Mouse (Mus musculus) frontal cortex, postnatal 10 days (tissue): ENCODE results near the gene Smarca2.

ENCODE experiments used
- DNase-seq, 2 experiments: peaks; one replicate each; pipeline ENCODE4 v3.0.0; 2022; ENCODE audit warnings: low spot score in 2 of 2, mixed read lengths in 1 of 2

The Smarca2 gene

DNA sequence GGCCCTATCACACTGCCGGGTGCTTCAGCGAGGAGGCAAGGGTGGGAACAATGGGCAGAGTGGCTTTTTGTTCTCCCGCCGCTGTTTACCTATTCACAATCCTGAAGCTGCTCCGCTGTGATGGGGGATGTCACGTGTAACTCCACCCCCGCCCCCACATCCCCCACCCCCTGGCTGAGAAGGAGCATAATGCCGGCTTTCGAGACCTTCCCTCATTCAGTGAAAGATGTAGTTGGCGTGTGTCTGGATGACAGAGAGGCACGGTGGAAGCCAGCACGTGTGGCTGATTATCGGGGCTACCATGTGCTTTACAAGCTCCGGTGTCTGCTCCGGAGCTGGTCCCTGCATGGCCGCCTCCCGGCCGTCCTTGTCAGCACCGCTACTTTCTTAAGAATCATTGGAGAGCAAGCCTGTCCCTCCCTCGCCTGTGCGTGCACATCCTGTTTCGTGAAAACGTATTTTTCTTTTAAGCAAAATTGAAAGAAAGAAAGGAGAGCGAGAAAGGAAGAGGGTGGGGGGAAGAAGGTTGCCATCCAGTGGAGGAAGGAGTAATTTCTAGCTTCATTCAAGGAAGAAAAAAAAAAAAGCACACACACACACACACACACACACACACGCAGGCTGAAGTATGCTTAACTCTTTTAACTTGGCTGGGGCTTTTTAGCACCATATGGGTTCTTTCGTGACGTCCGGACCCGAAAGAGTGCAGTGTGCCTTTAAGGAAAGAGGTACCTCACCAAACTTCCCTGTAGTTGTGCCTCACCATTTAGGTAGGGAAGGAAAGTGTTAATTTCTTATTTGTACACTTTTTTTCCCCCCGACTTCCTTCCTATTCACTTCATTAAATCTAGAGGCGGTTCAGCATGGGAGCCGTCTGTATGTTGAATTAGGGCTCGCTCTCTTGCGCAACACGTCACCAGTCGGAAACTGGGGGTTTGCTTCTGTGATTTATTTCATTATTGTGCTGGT, 143.0 kb downstream of the Smarca2 start:
- peak; percentile 65 to 72 for DNase-seq

DNA sequence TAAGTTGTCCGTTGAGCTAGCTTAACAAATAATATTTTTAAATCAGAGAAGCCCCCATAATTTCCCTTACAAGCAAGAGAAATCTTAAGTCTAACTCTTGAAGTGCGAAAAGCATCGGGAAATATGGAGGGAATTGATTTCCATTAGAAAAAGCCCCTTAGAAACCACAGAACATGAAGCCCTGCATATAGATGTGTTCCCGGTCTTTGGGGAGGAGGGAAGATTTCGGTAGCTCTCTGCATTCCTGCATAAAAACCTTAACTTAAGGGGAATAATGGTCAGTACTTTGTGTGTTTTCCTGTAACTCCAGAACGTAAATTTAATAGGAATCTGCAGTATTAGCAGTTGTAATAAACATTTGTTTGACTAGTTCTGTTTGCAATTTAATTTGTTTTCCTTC, 143.8 kb downstream of the Smarca2 start:
- no peak for DNase-seq

DNA sequence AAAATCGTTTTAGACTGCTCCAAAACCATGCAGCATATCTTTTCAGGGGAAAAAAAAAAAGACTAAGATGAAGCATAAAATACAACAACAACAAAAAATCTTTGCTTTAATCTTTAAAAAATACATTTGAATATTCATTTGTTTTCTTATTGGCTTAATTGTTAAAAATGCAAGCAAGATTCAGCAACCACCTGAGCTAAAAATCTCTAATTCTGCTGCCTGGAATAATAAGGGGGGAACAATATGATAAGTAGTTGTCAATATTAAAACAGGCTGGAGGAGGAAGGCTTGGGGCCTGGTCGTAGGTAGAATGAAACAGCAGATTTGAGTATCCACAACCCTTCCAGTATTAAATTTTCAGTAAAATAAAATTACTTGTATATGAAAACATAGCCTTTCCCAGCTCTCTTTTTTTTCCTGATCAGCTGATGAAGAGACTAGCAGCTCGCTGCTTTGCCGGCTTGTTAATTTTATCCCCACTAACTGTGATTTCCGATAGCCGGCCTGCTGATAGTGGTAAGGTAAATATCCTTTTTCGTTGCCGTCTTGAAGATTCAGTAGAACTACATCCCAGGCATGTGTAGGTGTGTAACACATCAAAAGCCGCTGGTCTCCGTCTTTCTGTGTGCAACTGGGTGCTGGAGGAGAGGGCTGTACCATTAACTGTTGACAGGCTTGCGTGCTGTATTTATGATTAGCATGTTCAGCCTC, 144.7 kb downstream of the Smarca2 start:
- DNase-seq: no peak

DNA sequence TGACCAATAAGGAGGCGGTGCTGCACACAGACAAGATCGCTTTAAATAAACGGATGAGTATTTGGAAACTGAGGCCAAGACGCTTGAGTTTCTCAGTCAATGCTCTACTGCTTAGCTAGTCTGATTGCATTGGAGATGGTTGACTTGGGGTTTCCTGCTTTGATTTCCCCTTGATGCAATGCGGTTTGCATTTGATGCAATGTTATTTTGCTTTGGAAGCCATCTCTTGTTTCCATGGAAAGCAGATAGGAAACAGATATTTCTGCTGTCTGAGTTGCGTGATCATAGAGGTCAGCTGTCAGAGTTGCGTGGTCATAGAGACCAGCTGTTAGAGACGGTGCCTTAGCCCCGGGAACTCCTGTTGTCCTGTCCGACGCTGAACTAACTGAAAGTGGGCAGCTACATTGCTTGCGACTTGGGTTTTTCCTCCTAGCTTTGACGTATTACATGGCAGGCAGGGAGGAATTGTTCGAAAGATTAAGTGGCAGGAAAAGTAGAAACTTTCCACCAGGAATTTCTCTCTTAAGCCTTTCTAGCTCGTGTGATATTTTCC, 147.8 kb downstream of the Smarca2 start:
- DNase-seq: no peak

DNA sequence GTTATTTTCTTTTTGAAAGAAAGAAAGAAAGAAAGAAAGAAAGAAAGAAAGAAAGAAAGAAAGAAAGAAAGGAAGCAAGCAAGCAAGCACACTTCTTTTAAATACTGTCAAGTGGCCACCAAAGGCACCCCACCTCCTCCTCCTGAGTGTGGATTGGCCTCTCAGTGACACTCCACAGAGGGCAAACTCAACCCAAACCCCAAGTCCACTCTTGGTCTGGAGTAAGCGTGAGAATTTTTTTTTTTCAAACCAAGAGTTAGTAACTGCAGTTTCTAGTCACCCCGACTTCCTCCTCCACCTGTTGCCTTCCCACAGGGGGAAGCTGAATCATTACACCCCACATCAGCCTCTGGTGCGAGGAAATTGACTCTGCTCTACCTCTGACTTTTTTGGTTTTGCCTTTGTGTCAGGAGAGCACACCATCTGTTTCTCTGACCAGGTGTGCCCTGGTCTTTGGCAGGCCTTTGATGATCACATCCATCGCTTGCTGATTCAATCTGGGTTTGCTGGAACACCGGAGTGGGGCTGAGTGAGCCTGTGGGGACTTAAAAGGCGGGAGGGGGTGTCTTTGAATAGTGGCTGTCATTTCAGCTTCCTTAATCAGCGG, 148.5 kb downstream of the Smarca2 start:
- DNase-seq: no peak

DNA sequence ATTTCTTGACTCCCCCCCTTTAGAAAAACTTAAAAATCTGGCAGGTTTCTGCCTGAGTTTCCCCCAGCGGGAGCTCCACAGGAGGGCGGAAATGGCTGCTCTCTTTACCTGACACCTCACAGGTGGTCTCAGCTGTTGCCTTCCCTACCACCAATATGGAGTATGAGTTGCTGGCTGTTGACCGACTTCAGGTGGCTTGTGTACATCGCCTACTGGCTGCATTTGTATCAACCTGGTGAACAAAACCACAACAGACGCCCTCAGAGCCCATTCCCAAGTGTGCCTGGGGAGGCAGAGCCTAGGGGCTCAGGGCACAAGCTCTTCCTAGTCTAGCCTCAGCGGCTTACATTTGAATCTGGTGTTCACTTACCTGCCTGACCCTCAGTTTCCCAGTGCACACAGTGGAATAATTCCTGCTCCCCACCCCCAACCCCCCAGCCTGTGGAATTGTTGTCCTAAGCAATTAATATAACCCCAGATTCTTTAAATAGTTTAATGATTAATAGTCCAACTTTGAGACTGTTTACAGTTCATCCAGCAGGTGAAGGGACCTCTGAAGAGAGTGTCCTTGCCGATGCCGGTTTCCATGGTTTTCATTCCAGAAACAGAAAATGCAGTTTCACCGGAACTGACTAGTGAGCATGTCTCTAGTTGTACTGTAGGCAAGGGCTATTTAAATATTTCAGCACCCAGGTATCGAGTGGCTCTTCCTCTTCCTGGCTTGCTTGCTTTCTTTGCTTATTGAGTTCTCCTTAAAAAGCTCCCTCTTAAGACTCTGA, 149.4 kb downstream of the Smarca2 start:
- no peak for DNase-seq

DNA sequence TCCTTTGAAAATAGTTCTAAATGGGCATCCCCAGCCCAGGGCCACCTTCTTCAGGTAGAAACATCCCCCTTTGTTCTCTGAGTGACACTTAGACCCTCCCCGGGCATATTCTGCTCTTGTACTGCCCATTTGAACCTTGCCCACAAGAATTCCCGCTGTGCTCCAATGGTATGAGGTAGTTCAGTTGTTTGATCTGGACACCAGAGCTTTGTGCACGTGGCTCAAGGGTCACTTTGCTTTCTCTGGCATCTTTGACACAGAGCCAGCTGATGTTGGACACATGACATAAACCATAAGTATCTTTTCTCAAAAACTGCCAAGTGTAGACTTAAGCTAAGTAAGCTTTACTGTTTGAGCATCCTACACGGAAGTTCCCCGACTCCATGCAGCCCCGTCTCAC, 151.1 kb downstream of the Smarca2 start:
- DNase-seq: no peak

DNA sequence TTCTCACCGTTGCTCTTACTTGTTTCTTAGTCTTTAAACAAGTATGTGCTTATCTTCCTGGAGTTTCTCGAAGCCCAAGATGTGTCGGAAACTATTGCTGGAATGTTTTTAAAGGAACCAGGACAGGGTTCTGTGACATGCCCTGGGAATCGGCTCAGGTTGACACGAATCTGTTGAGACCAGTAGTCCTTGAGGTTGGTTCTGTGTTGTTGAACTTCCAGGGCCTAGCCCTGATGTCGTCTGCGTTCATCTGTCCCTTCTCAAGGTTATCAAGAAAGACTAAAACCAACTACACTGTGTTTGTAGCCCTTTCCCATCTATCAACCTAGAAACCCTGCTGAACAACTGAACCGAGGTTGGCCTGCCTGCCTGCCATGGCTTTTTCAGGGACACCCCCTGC, 151.5 kb downstream of the Smarca2 start:
- no peak for DNase-seq

DNA sequence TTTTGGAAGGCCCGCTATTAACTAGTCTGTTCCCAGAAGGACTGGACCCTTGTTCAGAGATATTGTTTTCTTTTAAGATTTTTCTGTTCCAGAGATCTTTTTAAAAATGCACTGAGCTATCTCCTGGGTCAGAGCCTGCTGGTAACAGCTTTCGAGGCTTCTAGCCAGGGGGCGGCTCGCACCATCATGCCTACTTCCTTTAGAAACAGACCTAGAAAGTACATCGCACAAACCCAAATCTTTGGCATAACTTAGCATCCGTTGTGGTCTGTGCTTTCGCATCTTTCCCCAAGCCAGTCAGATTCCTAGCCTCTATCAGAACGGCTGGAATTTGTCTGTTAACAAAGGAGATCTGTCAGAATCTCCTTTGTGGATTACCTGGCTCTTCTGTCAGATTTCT, 153.3 kb downstream of the Smarca2 start:
- DNase-seq: no peak

DNA sequence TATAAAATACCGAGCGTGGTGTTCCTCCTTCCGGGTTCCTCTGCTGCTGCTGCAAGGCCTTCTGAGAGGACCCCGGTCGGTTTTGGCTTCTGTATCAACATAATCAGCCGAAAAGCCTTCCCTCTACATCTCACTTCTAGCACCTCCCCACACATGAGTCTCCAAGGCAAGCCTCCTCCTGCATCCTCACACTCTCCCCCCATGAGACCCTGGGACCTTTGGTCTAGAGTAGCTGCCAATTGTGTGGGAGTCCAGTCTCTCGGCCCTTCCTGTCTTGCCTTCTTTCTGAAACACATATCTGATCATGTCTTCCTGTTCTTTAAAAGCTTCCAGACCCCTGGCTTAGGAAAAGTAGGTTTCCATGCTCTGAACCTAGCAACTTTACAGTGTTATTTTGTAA, 153.8 kb downstream of the Smarca2 start:
- no peak for DNase-seq

DNA sequence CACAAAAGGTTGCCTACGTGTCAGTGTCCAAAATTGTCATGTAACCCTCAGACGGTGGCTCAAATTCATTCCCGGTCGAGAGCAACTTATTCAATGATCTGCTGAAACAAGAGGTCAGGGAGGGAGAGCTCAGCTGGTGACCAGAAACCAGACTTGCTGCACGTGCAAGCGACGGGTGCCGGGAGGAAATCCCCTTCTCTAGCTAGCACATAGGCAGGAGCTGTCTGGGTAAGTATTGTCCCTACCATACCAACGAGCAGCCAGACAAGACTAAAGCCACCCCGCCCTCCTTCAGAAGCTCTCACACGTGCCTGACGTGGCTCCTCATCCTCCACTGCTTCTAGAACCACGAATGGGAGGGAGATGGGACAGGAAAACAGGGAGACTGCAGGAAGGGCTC, 154.4 kb downstream of the Smarca2 start:
- DNase-seq: no peak

DNA sequence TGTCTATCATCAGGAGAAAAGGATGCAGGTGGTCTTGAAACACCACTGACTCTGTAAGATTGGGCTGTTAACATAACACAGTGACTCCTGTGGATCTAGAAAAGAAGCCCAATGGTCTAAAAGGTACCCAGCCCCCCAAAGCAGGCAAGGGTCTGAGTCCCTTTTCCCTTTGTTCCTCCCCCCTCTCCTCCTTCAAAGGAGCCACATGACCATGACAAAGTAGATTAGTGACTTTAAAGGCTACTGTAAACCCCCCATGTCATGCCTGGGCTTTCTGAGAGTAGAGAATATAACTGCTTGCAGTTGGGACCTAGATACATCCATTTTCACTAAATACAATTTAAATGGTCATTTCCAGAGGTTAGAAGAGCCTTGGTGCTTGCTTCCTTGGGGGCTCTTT, 156.4 kb downstream of the Smarca2 start:
- DNase-seq: no peak

DNA sequence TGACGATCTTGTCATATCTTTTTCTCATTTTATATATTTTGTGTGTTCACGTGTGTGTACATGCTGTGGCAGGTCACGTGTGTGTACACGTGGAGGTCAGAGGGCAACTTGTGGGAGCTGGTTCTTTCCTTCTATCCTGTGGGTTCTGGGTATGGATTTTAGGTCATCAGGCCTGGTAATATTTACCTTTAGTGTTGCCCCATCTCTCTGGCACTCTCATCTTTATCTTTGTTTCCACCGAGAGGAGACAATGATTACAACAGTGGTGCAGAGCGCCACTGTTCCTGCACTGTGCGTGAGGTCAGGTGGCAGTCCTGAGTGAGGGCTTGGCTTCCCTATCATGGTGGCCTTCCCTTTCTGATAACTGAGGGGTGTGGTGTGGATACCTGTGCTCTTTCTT, 160.6 kb downstream of the Smarca2 start:
- no peak for DNase-seq

DNA sequence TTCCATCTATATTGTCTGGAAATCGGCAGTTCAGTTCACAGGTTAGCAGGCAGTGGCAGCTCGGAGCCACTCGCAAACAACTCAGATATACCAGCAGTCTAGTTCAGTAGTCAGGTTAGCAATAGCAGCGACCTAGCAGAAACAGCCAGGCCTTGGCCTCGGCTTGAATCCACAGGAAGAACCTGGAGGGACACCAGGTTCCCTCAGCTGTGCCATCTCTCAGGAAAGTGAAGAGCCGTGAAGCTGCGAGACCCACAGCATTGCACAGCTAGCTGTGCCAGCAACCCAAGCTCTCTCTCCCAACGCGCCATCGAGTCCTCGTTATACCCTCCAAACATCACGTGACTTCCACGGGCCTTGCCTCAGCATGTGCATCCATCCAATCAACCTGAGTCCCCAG, 162.6 kb downstream of the Smarca2 start:
- DNase-seq: no peak

DNA sequence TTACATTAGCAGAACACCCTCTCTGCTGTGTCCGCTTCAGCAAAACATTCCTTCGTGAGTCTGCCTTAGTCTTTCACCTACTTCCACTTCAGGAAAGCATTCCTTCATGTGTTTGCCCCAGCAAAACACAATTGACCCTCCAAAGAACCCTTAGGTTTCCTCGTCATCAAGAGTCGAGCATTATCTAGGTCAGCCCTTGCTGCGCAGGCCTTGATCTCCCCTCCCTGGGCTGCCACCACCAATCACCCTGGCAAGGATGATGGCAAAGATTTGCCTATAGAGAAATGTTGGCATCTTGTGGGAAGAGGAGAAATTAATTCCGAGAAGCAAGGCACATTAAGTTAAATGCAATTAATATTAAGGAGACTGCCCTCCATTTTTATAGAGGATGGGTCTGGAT, 163.1 kb downstream of the Smarca2 start:
- DNase-seq: no peak

DNA sequence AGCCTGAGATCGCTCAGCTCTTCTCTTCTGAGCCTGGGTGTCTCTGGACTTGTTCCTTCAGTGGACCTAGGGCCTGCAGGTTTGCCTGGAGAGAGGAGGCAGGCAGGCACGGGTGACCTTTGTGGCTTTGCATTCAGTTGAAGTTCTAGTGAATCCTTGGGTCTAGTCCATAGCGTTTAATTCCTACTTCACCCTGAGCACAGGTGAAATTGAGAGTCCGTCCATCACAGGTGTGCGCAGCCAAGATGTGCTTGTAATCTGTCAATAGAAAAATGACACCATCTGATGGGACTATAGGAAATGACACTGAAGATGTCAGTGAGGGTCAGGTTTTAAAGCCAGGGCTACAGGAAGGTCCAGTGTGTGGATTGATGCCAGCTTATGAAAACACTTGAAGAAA, 164.0 kb downstream of the Smarca2 start:
- no peak for DNase-seq

DNA sequence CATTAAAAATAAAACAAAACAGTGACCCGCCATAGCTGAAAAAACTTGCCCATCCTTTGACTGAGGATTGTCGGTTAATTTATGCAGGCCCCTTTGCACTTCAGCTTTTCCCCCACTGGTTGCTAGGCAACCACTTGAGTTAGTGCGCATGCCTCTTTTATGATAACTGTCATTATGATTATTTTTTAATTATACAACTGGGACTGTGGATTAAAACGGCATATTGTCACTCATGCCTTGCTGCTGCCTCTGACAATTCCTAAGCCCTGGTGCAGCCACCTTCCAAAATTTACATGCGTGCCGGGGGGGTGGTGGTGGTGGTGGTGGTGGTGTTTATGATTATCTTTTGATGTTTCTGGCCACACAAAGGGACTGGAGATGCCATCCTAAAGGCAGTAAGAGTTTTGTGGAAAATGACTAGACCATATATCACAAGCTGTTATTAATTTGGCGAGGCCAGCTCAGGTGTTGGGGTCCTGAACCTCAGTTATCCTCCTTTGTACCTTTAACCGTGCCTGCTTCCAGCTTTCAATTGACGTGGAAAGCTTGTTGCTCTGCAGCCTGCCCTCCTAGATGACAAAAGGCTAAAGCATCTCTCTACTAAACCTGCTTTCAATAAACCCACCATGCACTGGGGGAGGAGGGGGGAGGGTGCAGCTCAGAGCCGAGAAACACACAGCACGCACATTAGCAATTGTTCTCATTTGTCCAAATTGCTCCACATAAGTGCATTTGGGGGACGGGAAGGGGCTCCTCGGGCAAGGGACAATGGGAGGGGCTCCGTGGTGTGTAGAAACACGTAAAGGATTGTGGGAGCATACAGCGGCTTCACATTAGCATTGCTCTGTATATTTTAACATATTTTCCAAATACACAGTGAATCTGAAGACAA, 165.0 kb downstream of the Smarca2 start:
- DNase-seq: peak in 1 of 2 experiments; percentile 44

DNA sequence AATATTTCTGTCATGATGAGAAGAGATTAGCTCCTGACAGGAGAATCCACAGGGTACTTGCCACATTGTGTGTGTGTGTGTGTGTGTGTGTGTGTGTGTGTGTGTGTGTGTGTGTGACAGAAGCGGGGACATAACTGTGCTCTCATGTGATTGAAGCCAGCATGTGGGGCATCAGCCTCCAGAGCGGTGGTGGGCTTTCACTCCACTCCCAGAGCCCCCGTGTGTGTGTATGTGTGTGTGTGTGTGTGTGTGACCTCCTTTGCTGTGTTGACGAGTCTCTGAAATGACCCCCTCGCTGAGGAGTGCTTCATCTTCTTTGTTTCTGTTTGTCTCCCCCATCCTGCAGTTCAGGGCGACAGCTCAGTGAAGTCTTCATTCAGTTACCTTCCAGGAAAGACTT, 165.7 kb downstream of the Smarca2 start:
- no peak for DNase-seq

DNA sequence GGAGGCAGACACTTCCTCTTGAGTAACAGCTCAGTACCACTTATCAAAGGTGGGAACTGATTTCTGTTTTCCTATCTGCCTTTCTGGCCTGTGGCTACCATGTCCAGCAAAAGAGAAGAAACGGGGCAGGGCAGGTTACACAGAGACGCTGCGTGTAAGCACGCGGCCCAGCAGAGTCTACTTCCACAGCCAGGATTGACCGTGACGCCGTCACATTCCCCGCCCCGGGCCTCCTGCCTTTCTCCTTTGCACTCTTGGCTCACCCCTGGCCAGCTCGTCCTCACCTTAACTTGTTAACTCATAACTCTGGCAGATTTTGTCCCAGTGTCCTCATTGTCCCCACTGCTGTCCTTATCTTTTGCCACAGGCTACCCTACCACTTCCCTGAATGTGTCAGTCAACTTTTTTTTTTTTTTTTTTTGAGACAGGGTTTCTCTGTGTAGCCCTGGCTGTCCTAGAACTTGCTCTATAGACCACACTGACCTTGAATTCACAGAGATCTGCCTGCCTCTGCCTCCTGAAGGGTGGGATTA, 167.3 kb downstream of the Smarca2 start:
- DNase-seq: no peak
